Mouse (Mus musculus): ENCODE data around the gene Kat2a. TPM values are rescaled to one million over a fixed set of nuclear protein-coding genes. Genes with fewer than 3 reads are reported as not detected.

Kat2a gene
- total and polyA plus RNA-seq, 3 experiments: 59.6 to 143 (median 63.7) TPM

DNA sequence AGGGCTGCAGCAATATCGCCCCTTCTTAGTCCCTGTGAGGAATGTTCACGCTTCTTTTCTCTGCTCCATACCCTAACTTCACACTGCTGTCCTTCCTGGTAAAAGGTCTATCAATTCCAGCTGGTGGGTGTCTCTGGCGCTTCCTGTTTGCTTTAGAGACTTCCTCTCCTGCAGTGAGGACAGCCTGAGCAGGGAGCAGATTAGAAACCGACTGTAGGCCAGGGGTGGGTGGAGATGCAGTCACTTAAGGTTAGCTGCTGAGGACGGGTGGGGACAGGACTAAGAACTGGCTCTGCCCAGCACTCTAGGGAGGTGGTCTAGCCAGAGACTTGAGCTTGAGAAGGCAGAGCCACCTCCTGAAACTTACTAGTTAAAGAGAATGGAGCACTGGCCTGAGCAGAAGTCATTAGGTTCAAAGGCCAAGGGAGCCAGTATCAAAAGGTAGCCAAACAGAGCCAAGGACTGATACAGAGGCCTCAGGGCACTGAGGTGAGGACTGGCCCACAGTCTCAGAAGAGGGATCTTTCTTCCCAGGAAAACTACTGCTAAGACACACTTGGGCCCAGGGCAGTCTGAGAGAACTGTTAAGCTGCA, 12.8 kb upstream of the Kat2a start (continued):
- TF ChIP-seq TAL1 (IDR thresholded peaks at IDR 0.05; ENCODE audit: low read length): peak; percentile 51
- no peak for TF ChIP-seq SMC3 (IDR thresholded peaks at IDR 0.05; ENCODE audit: low read depth, low read length)
- peak; percentile 69 for TF ChIP-seq HCFC1 (IDR thresholded peaks at IDR 0.05; ENCODE audit: low read depth, low read length)
- TF ChIP-seq USF1 (IDR thresholded peaks at IDR 0.05; ENCODE audit: low read depth, low read length): no peak
- TF ChIP-seq NRF1 (IDR thresholded peaks at IDR 0.05; ENCODE audit: insufficient read depth, low read depth, low read length, poor library complexity, severe bottlenecking): no peak
- TF ChIP-seq MYC (IDR thresholded peaks at IDR 0.05; ENCODE audit: low read depth, low read length): no peak
- no peak for TF ChIP-seq UBTF (IDR thresholded peaks at IDR 0.05; ENCODE audit: borderline replicate concordance, insufficient read depth, low read depth, low read length)
- no peak; the same call in 1 of the 2 replicates for TF ChIP-seq MAX (IDR thresholded peaks at IDR 0.05; ENCODE audit: low read length)
- no peak for TF ChIP-seq POLR2AphosphoS2 (IDR thresholded peaks at IDR 0.05; ENCODE audit: low read length)
- TF ChIP-seq MAZ (IDR thresholded peaks at IDR 0.05; ENCODE audit: low read depth, low read length): 0 out of 2 replicates have a peak, but pooled peaks have one; percentile 35
- TF ChIP-seq CTCF (IDR thresholded peaks at IDR 0.05 in 2 of 3, conservative IDR thresholded peaks at IDR 0.05 in 1 of 3; ENCODE audit: control insufficient read depth in 1 of 3, insufficient read depth in 1 of 3, low read depth in 2 of 3, low read length in 3 of 3, poor library complexity in 1 of 3, severe bottlenecking in 1 of 3): no peak
- TF ChIP-seq JUND (IDR thresholded peaks at IDR 0.05; ENCODE audit: low read depth, low read length): 0 out of 2 replicates have a peak, but pooled peaks have one; percentile 18

DNA sequence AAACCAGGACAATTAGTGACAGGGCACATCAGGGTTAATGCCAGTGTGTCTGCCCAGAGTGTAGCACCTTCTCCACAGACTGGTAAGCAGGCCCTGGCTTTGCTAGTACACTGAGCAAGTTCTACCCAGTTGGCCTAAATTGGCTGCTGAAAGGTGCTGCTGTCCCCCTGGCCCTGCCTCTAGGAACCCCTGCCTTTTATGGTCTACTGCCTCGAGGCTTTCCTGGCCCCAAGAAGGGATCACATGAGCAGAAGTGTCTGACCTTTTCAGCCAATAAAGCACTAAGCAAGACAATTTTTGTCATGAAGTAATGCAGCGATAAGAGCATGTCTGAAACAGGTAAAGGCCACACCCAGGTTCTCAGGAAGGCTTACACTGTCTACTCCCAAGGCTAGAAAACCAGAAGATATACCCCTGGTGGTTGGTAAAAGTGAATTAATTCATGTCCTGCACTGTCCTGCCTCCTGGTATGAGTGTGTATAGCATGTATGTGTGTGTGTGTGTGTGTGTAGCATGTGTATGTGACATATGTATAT, 10.3 kb upstream of the Kat2a start:
- Histone ChIP-seq H3K9ac (ENCODE audit: control insufficient read depth, low read depth, low read length, poor library complexity, severe bottlenecking) (peak overlapping the region; percentile 32), H3K9me3 (replicated peaks; ENCODE audit: insufficient read depth, low read length) (no peaks in the 10 kb centered on the region), H3K4me1 (ENCODE audit: control insufficient read depth in 1 of 2, insufficient read depth in 2 of 2, low read length in 2 of 2) (peaks cover 42 to 55% of the 10 kb centered on the region in 2 experiments), H3K36me3 (ENCODE audit: control insufficient read depth in 1 of 2, insufficient read depth in 2 of 2, low read length in 2 of 2) (peaks cover 18 to 62% of the 10 kb centered on the region in 2 experiments), H3K27me3 (ENCODE audit: control insufficient read depth in 1 of 2, insufficient read depth in 2 of 2, low read length in 2 of 2) (no peaks in the 10 kb centered on the region), H3K79me2 (ENCODE audit: control insufficient read depth, insufficient read depth, low read length, poor library complexity) (peaks cover 57% of the 10 kb centered on the region), H3K27ac (ENCODE audit: control insufficient read depth, low read depth, low read length) (peak overlapping the region; percentile 87), H3K4me3 (ENCODE audit: control insufficient read depth in 1 of 2, insufficient read depth in 1 of 2, low read depth in 2 of 2, low read length in 2 of 2) (no peak overlapping the region)
- TF ChIP-seq CHD2 (IDR thresholded peaks at IDR 0.05; ENCODE audit: low read length) (no peak), NELFE (IDR thresholded peaks at IDR 0.05; ENCODE audit: low read depth, low read length) (no peak), POLR2AphosphoS5 (IDR thresholded peaks at IDR 0.05; ENCODE audit: borderline replicate concordance, low read depth, low read length) (no peak; the same call in 1 of the 2 replicates), TAL1 (IDR thresholded peaks at IDR 0.05; ENCODE audit: low read length) (no peak), USF1 (IDR thresholded peaks at IDR 0.05; ENCODE audit: low read depth, low read length) (0 out of 2 replicates have a peak, but pooled peaks have one; percentile 23)
- no peak for DNase-seq (ENCODE audit: low read depth, low spot score)

DNA sequence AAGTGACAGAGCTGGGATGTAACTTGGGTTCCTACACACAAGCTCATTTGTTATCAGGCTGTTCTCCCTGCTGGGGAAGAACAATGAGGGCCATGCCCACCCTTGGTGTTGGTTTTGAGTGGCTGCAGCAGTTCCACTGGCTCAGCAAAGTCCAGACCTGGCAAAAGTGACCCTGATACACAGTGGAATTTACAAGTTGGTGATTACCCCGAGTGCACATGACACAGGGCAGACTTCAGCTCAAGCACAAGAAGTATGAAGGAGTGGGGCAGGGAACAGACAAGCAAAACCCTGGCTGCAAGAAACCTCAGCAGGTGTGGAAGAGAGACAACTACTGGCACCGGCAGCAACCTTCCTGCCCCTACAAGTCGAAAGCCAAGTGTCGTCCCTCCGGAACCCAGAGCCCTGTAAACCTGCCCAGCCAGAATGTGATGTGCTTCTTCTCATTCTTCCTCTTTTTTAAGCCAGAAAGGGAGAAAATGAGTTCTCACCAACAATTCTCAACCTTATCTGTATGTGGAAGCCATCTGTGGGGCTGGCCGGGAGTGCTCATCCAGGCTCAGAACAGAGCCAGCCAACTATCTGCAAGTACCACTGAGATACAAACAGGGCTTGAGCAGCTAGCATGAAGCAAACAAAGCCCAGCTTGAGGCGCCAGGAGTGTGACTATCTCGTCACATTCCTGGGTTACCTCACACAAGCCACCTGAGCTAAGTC, 9.7 kb upstream of the Kat2a start:
- Histone ChIP-seq H3K79me2 (ENCODE audit: control insufficient read depth, insufficient read depth, low read length, poor library complexity) (peaks cover 52% of the 10 kb centered on the region), H3K4me3 (ENCODE audit: control insufficient read depth in 1 of 2, insufficient read depth in 1 of 2, low read depth in 2 of 2, low read length in 2 of 2) (peak overlapping the region; percentile 6 to 18; a peak in 3 of 4 replicates), H3K4me1 (ENCODE audit: control insufficient read depth in 1 of 2, insufficient read depth in 2 of 2, low read length in 2 of 2) (peaks cover 42 to 51% of the 10 kb centered on the region in 2 experiments), H3K36me3 (ENCODE audit: control insufficient read depth in 1 of 2, insufficient read depth in 2 of 2, low read length in 2 of 2) (peaks cover 19 to 58% of the 10 kb centered on the region in 2 experiments), H3K27me3 (ENCODE audit: control insufficient read depth in 1 of 2, insufficient read depth in 2 of 2, low read length in 2 of 2) (no peaks in the 10 kb centered on the region), H3K9me3 (replicated peaks; ENCODE audit: insufficient read depth, low read length) (no peaks in the 10 kb centered on the region), H3K9ac (ENCODE audit: control insufficient read depth, low read depth, low read length, poor library complexity, severe bottlenecking) (peak overlapping the region; percentile 32), H3K27ac (ENCODE audit: control insufficient read depth, low read depth, low read length) (peak overlapping the region; percentile 87)
- DNase-seq (ENCODE audit: low read depth, low spot score): peak; percentile 98
- TF ChIP-seq RAD21 (IDR thresholded peaks at IDR 0.05; ENCODE audit: low read depth, low read length) (no peak), ELF1 (IDR thresholded peaks at IDR 0.05; ENCODE audit: low read depth, low read length) (peak; percentile 59), MYB (IDR thresholded peaks at IDR 0.05; ENCODE audit: low read depth, low read length) (peak; percentile 30; the same call in 1 of the 2 replicates), GATA1 (IDR thresholded peaks at IDR 0.05; ENCODE audit: low read depth, low read length) (peak; percentile 87), TCF12 (IDR thresholded peaks at IDR 0.05; ENCODE audit: low read depth, low read length) (peak; percentile 84), MYC (IDR thresholded peaks at IDR 0.05; ENCODE audit: low read depth, low read length) (peak; percentile 79), E2F4 (IDR thresholded peaks at IDR 0.05; ENCODE audit: borderline replicate concordance, low read depth, low read length) (no peak), POLR2A (IDR thresholded peaks at IDR 0.05; ENCODE audit: control insufficient read depth in 1 of 2, insufficient read depth in 1 of 2, low read depth in 1 of 2, low read length in 2 of 2, poor library complexity in 1 of 2) (no peak), MXI1 (IDR thresholded peaks at IDR 0.05; ENCODE audit: low read depth, low read length) (peak; percentile 82), ZMIZ1 (IDR thresholded peaks at IDR 0.05; ENCODE audit: low read depth, low read length) (no peak), KAT2A (conservative IDR thresholded peaks at IDR 0.05; ENCODE audit: low read depth, low read length) (peak; percentile 27; the same call in 1 of the 2 replicates), MAFK (IDR thresholded peaks at IDR 0.05; ENCODE audit: borderline replicate concordance, low read depth, low read length) (no peak; the same call in 1 of the 2 replicates), MAZ (IDR thresholded peaks at IDR 0.05; ENCODE audit: low read depth, low read length) (peak; percentile 76), POLR2AphosphoS2 (IDR thresholded peaks at IDR 0.05; ENCODE audit: low read length) (no peak; the same call in 1 of the 2 replicates)

All from MEL (cell line).